Mouse (Mus musculus) heart, embryonic 11.5 days (tissue): ENCODE data around the gene Tcf19. TPM values are rescaled to one million over a fixed set of nuclear protein-coding genes. Genes with fewer than 3 reads are reported as not detected.

ENCODE experiments used
- ATAC-seq: fragments of 200-750 bp; cut with Nextera tagmentation; replicated peaks from 2 replicates; pipeline ENCODE4 v1.8.0; 2017; ENCODE audit warnings: moderate library complexity; ENCODE audit not compliant: insufficient number of reproducible peaks, low FRiP score, low TSS enrichment
- H3K27ac ChIP-seq: fragments of 300-500 bp; sonication (generic); 2 replicates; pipeline ENCODE4 v1.5.1; 2014; ENCODE audit warnings: mild to moderate bottlenecking, low read depth, low read length
- H3K27me3 ChIP-seq: fragments of 300-500 bp; sonication (generic); 2 replicates; pipeline ENCODE4 v1.6.1; 2014; ENCODE audit warnings: mild to moderate bottlenecking, low read length, mixed read lengths; ENCODE audit not compliant: control insufficient read depth, insufficient read depth
- H3K36me3 ChIP-seq: fragments of 300-500 bp; sonication (generic); 2 replicates; pipeline ENCODE4 v1.6.1; 2014; ENCODE audit warnings: mild to moderate bottlenecking, low read length, moderate library complexity, mixed read lengths; ENCODE audit not compliant: control insufficient read depth, insufficient read depth
- H3K4me1 ChIP-seq: fragments of 300-500 bp; sonication (generic); 2 replicates; pipeline ENCODE4 v1.6.1; 2014; ENCODE audit warnings: low read length; ENCODE audit not compliant: control insufficient read depth, insufficient read depth
- H3K4me2 ChIP-seq: fragments of 300-500 bp; sonication (generic); 2 replicates; pipeline ENCODE4 v1.6.1; 2014; ENCODE audit warnings: mild to moderate bottlenecking, moderate library complexity
- H3K4me3 ChIP-seq: fragments of 300-500 bp; sonication (generic); 2 replicates; pipeline ENCODE4 v1.5.1; 2014; ENCODE audit warnings: low read depth, low read length
- H3K9ac ChIP-seq: fragments of 300-500 bp; sonication (generic); 2 replicates; pipeline ENCODE4 v1.6.1; 2014; ENCODE audit warnings: mild to moderate bottlenecking, low read depth, low read length, moderate library complexity
- H3K9me3 ChIP-seq: fragments of 300-500 bp; sonication (generic); replicated peaks from 2 replicates; pipeline ENCODE4 v1.6.1; 2016; ENCODE audit warnings: low read length; ENCODE audit not compliant: control insufficient read depth
- WGBS: fragments of 180-500 bp; shearing (Covaris S2); extraction: QIAGEN DNeasy Blood & Tissue Kit; methylation state at CpG from one replicate; pipeline ENCODE4 v1.1.7; 2014; ENCODE audit not compliant: insufficient replicate concordance; 5-methylcytosine and 5-hydroxymethylcytosine counted together
- polyA plus RNA-seq: library from polyadenylated mRNA; unstranded; fragments of >200 nt; fragmentation: Nextera tagmentation; extraction: Ambion mirVana; gene quantifications from 2 replicates; pipeline ENCODE4 v1.2.1, GENCODE M21; 2014

The Tcf19 gene
- polyA plus RNA-seq, 1 experiment from 2014 or later, result 51.1 TPM

GRCm38 (mm10) chr17:35542761-35543411, 26.3 kb upstream of the Tcf19 start:
- H3K27ac ChIP-seq, result no peak overlapping the region
- ATAC-seq, result no peak
- H3K4me3 ChIP-seq, result no peak overlapping the region
- H3K27me3 ChIP-seq, result no peaks in the 10 kb centered on the region
- no peaks in the 10 kb centered on the region for H3K9me3 ChIP-seq
- WGBS, result 72% methylated on average over 15 of the region's 15 CpGs
- H3K36me3 ChIP-seq, result no peaks in the 10 kb centered on the region
- peaks cover 5% of the 10 kb centered on the region for H3K4me1 ChIP-seq
- peak overlapping the region; percentile 3; the same call in 1 of the 2 replicates for H3K9ac ChIP-seq
- H3K4me2 ChIP-seq, result peak overlapping the region; percentile 14; the same call in 1 of the 2 replicates

GRCm38 (mm10) chr17:35539540-35539939, 22.9 kb upstream of the Tcf19 start:
- Histone ChIP-seq H3K4me3 (no peak overlapping the region), H3K36me3 (no peaks in the 10 kb centered on the region), H3K9ac (no peak overlapping the region), H3K4me2 (no peak overlapping the region), H3K4me1 (peaks cover 5% of the 10 kb centered on the region), H3K27me3 (no peaks in the 10 kb centered on the region), H3K27ac (no peak overlapping the region), H3K9me3 (no peaks in the 10 kb centered on the region)
- 51% methylated on average over 10 of the region's 10 CpGs for WGBS
- no peak for ATAC-seq

GRCm38 (mm10) chr17:35538476-35538875, 21.9 kb upstream of the Tcf19 start:
- no peaks in the 10 kb centered on the region for H3K27me3 ChIP-seq
- no peaks in the 10 kb centered on the region for H3K36me3 ChIP-seq
- no peak overlapping the region for H3K4me2 ChIP-seq
- no peak for ATAC-seq
- H3K9me3 ChIP-seq, result no peaks in the 10 kb centered on the region
- H3K27ac ChIP-seq, result no peak overlapping the region
- H3K9ac ChIP-seq, result no peak overlapping the region
- H3K4me3 ChIP-seq, result no peak overlapping the region
- 74% methylated on average over 1 of the region's 1 CpGs for WGBS
- peaks cover 3% of the 10 kb centered on the region for H3K4me1 ChIP-seq

- H3K9ac ChIP-seq, result no peak overlapping the region
- H3K9me3 ChIP-seq, result no peaks in the 10 kb centered on the region
- 76% methylated on average over 4 of the region's 4 CpGs for WGBS
- peaks cover under 1% of the 10 kb centered on the region; the same call in 1 of the 2 replicates for H3K4me1 ChIP-seq
- H3K4me2 ChIP-seq, result no peak overlapping the region
- H3K27ac ChIP-seq, result no peak overlapping the region
- peaks cover 4% of the 10 kb centered on the region for H3K27me3 ChIP-seq
- no peaks in the 10 kb centered on the region for H3K36me3 ChIP-seq
- no peak for ATAC-seq
- no peak overlapping the region for H3K4me3 ChIP-seq
Measured at GRCm38 (mm10) chr17:35537421-35537820, 20.8 kb upstream of the Tcf19 start.

GRCm38 (mm10) chr17:35534343-35534742, 17.7 kb upstream of the Tcf19 start:
- 12% methylated on average over 6 of the region's 6 CpGs for WGBS
- peaks cover 2% of the 10 kb centered on the region; the same call in 1 of the 2 replicates for H3K4me1 ChIP-seq
- H3K4me3 ChIP-seq, result no peak overlapping the region
- no peak overlapping the region for H3K4me2 ChIP-seq
- ATAC-seq, result no peak; the same call in 1 of the 2 replicates
- peaks cover 2% of the 10 kb centered on the region; the same call in 1 of the 2 replicates for H3K36me3 ChIP-seq
- H3K27me3 ChIP-seq, result peaks cover 4% of the 10 kb centered on the region
- no peak overlapping the region for H3K27ac ChIP-seq
- H3K9ac ChIP-seq, result no peak overlapping the region
- no peaks in the 10 kb centered on the region for H3K9me3 ChIP-seq

GRCm38 (mm10) chr17:35532901-35533300, 16.3 kb upstream of the Tcf19 start, which contains the start of gene Psors1c2:
Gene Psors1c2 (plus strand): TSS chr17:35533201.
- H3K4me1 ChIP-seq, result peaks cover 2% of the 10 kb centered on the region; the same call in 1 of the 2 replicates
- H3K9me3 ChIP-seq, result no peaks in the 10 kb centered on the region
- peaks cover 5% of the 10 kb centered on the region for H3K36me3 ChIP-seq
- H3K4me3 ChIP-seq, result no peak within 1 kb of the TSS
- no peak within 1 kb of the TSS for H3K9ac ChIP-seq
- H3K4me2 ChIP-seq, result no peak within 1 kb of the TSS; the same call in 1 of the 2 replicates
- no peak within 1 kb of the TSS for H3K27ac ChIP-seq
- WGBS, result 21% methylated on average over 7 of the region's 7 CpGs
- no peak for ATAC-seq
- peaks cover 4% of the 10 kb centered on the region for H3K27me3 ChIP-seq

- ATAC-seq, result no peak
Measured at GRCm38 (mm10) chr17:35532360-35532759, 15.7 kb upstream of the Tcf19 start.

GRCm38 (mm10) chr17:35526644-35527043, 10.0 kb upstream of the Tcf19 start:
- no peak overlapping the region for H3K4me3 ChIP-seq
- no peak for ATAC-seq
- no peak overlapping the region for H3K27ac ChIP-seq
- 70% methylated on average over 8 of the region's 8 CpGs for WGBS
- H3K4me2 ChIP-seq, result no peak overlapping the region
- H3K4me1 ChIP-seq, result no peaks in the 10 kb centered on the region
- H3K9ac ChIP-seq, result no peak overlapping the region
- H3K9me3 ChIP-seq, result no peaks in the 10 kb centered on the region
- H3K36me3 ChIP-seq, result peaks cover 9% of the 10 kb centered on the region
- no peaks in the 10 kb centered on the region for H3K27me3 ChIP-seq

More at GRCm38 (mm10) chr17:35532360-35532759, 15.7 kb upstream of the Tcf19 start:
- H3K4me2 ChIP-seq, result no peak overlapping the region
- H3K9me3 ChIP-seq, result no peaks in the 10 kb centered on the region
- H3K36me3 ChIP-seq, result peaks cover 5% of the 10 kb centered on the region
- WGBS, result 2% methylated on average over 3 of the region's 3 CpGs
- H3K4me1 ChIP-seq, result peaks cover 2% of the 10 kb centered on the region; the same call in 1 of the 2 replicates
- H3K4me3 ChIP-seq, result no peak overlapping the region
- H3K27ac ChIP-seq, result no peak overlapping the region
- H3K9ac ChIP-seq, result no peak overlapping the region
- peaks cover 4% of the 10 kb centered on the region for H3K27me3 ChIP-seq

GRCm38 (mm10) chr17:35524354-35524753, 7.7 kb upstream of the Tcf19 start:
- H3K4me2 ChIP-seq, result no peak overlapping the region
- H3K36me3 ChIP-seq, result peaks cover 7% of the 10 kb centered on the region
- H3K4me3 ChIP-seq, result no peak overlapping the region
- no peaks in the 10 kb centered on the region for H3K4me1 ChIP-seq
- no peaks in the 10 kb centered on the region for H3K9me3 ChIP-seq
- no peak overlapping the region for H3K27ac ChIP-seq
- no peaks in the 10 kb centered on the region for H3K27me3 ChIP-seq
- no peak for ATAC-seq
- no peak overlapping the region for H3K9ac ChIP-seq
- 86% methylated on average over 9 of the region's 9 CpGs for WGBS
